Mouse (Mus musculus) heart, postnatal 25 days (tissue): ENCODE measurements around the gene Ndufb4. TPM values are rescaled to one million over a fixed set of nuclear protein-coding genes. Genes with fewer than 3 reads are reported as not detected.
"Not testable (repeated sequence)": the region's sequence is repeated elsewhere in the genome, so short reads cannot be mapped to it uniquely, and the experiment has no call there.

Experiments used
- DNase-seq: peaks from one replicate; pipeline ENCODE4 v3.0.0; 2022; ENCODE audit warnings: low spot score
- intact Hi-C: fragments of 180-260 bp; cut with DNase I; formaldehyde crosslinking; loops from one replicate; pipeline ENCODE4 v1.15.1; 2025
- total RNA-seq, 2 experiments: library from RNA; stranded (reverse); gene quantifications; 2 replicates each; pipeline ENCODE4 v1.2.3; 2021

Gene Ndufb4
- total RNA-seq, 2 experiments from 2014 or later, result 168 to 170 TPM

DNA sequence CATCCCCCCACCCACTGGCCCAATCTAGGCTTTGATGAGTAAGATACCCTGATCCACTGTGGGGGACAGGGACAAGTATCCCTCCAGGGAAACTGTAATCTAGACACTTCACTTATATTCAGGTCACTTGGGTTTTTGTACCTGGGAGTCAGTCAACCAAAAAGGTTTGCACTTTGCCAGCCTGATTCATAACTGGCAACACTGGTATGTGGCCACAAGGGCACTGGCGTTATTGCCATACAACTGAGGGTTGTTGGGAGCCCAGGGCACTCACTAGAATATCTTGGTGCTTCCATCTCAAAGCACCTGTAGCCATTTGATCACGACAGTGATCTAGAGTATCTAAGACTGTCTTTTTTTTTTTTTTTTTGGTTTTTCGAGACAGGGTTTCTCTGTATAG lies 8.5 kb downstream of the Ndufb4 start:
- intact Hi-C loops, result no loop called here
- no peak for DNase-seq

DNA sequence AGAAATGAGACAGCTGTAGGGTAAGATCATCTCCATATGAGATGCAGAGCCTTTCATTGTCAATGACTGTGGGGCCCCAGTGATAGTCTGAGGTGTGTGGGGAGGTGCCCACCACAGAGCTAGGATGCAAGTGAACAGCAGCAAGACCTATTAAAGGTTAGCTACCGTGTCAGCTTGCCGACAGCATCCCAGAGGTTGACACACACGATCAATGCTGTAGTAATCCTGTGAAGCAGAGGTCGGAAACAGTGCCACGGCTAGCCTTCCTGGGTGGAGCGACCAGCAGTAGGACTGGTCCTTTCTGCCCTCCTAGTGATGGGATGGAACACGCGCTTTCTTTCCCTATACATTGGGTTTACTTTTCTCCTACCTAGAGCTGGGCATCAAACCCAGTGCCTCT lies 9.0 kb downstream of the Ndufb4 start:
- DNase-seq, result no peak
- intact Hi-C loops, result no loop called here

DNA sequence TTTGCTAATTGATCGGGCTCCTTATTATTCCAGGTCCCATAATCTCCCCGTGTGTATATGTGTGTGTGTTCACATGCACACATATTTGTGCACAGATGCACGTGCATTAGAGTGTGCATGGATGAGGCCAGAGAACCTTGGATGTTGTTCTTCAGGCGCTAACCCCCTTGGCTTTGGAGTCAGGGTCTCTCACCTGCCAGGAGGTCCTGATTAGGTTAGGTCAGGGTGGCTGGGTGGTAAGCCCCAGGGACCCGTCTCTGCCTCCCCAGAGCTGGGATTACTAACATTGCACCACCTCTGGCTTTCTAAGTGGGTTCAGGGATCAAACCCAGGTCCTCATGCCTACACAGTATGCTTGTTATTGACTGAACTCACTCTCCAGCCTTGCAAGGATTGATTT lies 9.8 kb downstream of the Ndufb4 start:
- DNase-seq, result no peak
- intact Hi-C loops, result no loop called here

DNA sequence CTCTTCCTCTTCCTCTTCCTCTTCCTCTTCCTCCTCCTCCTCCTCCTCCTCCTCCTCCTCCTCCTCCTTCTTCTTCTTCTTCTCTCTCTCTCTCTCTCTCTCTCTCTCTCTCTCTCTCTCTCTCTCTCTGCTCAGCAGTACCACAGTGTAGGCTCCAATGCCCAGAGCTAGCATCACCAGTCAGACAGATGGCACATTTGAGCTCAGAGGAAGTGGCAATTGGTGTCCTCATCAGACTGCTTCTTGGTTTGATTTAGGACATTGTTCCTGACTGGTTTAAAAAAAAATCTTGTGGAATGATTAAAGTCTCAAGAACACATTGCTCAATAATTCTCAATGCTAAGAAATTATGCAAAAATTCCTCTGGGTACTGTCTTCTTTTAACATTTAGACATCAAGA lies 13.7 kb downstream of the Ndufb4 start:
- DNase-seq, intact Hi-C loops: not testable (repeated sequence)

DNA sequence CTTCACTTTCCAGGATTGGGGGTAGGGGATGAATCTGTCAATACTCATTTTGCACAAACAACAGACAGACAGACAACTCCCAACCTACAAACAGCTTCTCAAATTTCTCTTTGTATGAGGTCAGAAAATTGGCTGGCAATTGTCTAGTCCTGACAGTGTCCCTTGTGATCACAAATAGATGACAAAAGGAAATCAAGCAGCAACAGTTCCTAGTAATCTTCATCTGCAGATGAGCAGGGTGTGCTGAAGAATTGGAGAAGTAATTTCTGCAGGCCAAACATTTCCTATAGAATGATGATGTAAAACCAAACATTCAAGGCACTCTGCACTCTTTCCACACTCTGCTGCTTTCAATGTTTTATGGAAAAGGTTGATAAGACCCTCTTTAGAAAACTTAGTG lies 16.5 kb downstream of the Ndufb4 start:
- intact Hi-C loops, result loop anchor here (5.0 kb wide), 1 partner anchor 346 kb away; no protein-coding TSS in a partner anchor

DNA sequence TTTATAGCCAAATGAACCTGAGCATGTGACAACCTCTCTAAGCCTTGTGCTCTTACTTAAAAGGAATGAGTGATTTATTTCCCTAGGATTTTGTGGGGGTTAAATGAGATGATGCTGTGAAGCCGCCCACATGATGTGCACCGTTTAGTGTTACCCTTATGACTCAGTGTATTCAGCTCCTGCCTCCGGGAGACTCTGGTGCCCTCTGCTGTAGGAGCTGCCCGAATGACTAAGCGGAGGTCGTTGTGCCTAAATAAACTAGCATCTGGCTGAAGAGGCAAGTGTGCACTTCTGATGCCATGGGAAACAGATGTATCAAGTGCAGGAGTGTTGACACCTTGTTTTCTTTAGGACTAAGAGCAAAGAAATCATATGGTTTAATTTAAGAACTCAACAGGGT lies 18.1 kb downstream of the Ndufb4 start:
- intact Hi-C loops, result loop anchor here (5.0 kb wide), 1 partner anchor 344 kb away; no protein-coding TSS in a partner anchor
- no peak for DNase-seq

More for the DNA sequence above, 16.5 kb downstream of the Ndufb4 start:
- DNase-seq, result no peak

DNA sequence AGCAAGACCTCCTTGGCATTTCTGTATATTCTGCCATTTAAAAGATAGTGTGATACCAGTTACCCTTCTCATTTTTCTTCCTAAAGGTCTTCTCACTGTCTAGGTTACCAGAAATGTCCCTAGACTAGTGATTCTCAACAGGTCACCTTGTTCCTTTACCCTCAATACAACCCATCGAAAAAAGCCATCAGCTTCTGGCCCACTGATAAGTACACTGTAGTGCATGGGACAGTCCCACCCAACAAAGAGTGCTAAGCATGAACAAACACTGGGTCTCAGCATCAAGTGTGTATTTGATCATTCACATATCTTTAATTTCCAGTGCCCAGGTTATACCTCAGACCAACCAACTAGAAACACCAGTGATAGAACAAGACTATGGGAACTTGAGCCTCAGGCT lies 19.2 kb downstream of the Ndufb4 start:
- intact Hi-C loops, result loop anchor here (2.0 to 5.0 kb wide), 2 partner anchors 286 to 343 kb away; no protein-coding TSS in a partner anchor
- DNase-seq, result no peak

DNA sequence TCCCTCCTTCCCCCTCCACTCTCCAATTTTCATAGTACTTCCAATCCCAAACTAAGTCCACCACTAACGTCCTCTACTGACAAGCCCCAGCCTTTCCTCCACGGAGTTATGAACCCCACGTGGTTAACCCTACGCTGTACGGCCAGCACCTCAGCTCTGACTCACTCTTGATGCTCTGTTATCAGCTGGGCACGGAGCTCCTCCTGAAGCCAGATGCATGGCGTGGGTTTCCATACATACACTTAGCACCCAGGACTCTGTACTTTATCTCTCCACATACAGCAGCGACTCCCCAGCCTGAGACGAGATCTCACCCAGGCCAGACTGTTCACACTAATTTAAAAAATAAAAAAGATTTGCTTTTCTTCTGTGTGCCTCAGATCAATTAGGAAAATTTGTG lies 19.7 kb downstream of the Ndufb4 start:
- no peak for DNase-seq
- intact Hi-C loops, result loop anchor here (2.0 kb wide), 1 partner anchor 286 kb away; no protein-coding TSS in a partner anchor

DNA sequence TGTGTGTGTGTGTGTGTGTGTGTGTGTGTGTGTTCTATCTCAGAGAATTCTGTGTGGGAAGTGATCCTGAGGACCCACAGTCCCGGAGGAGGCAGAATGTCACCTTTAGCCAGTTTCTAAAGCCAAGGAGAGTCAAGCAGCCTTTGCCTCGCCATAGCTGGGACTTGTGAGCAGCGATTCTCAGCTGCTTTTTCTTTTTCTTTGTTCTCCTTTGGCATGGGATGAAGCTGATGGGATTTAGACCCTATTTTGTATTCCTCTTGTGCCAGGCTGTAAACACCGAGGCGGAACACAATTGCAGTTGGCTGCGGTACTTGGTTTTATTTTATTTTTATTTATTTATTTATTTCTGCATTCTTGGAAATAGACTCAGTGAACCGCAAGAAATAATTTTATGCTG lies 25.2 kb downstream of the Ndufb4 start:
- intact Hi-C loops, result no loop called here
- no peak for DNase-seq

DNA sequence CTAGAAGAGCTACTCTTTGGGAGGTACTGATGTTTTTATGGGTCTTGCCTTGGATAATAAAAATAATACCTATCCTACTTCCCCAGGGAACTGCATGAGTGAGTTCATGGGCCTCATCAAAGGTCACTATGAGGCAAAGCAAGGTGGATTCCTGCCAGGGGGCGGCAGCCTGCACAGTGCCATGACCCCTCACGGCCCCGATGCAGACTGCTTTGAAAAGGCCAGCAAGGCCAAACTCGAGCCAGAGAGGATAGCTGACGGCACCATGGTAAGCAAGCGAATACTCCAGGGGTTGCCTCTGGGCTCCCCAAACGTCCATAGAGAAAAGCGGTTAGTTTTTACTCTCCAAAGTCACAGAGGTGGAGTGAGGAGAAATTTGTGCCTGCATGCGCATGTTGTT lies 25.9 kb downstream of the Ndufb4 start:
- DNase-seq, result no peak
- intact Hi-C loops, result no loop called here

DNA sequence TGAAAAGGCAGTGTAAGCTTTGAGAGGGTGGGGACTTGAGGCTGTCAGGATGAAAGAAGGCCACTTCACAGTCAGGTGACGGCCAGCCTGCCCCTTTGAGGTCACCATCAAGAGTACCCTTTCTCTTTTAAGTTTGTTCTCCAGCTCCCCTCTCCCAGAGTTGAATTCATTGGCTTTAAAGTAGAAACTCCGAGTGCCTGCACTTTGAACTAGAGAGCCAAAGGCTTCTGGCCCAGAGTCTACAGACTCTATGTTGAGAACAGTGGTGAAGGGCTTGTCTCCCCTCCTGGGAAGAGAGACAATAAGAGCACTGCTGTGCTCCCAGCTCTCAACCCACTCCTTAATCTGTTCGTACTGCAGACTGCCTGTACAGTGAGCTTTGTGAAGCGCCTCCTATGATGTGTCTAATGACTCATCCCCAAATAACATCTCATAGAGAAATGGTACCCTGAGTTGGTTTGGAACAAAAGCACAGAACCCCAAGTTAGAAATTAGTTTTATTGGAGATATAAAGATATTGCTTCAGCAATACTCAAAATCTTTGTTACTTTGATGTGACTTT lies 27.8 kb downstream of the Ndufb4 start:
- DNase-seq, result no peak
- intact Hi-C loops, result no loop called here

DNA sequence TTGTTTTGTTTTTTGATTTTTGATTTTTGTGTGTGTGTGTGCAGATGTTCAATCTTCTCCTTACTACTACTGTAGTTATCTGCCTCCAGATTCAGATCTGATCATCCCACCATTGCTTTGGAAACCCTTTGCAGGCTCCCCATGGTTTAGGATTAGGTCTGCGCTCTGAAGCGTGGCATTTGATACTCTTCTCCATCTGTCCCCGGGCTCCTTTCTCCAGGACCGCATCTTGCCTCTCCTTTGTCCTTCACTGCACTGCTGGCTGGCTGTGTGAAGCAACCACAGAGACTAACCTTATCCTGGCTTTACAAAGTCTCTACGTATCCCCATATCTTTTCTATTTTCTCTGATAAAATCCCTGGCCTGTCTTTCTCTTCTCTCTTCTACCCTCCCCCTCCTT lies 31.3 kb downstream of the Ndufb4 start:
- intact Hi-C loops, result no loop called here

DNA sequence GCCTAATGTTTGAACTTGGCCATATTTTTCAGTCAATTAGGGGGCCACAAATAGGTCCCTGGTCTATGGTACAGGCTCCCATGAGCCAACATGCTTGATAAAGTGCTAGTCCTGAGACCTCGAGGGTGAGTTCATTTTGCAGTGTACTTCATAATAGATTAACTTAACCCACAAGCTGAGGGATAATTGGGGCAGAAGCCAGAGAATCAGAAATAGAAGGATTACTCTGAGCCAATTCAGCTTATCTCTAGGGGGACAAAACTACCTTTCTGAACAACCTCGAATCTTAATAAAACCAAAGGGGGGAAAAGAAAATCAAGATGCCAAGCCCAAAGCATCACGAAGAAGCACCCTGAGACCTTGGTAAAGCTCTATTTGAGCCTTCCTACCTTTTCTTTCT lies 31.9 kb downstream of the Ndufb4 start:
- DNase-seq, result no peak
- intact Hi-C loops, result no loop called here

More for the DNA sequence above, 31.3 kb downstream of the Ndufb4 start:
- no peak for DNase-seq

DNA sequence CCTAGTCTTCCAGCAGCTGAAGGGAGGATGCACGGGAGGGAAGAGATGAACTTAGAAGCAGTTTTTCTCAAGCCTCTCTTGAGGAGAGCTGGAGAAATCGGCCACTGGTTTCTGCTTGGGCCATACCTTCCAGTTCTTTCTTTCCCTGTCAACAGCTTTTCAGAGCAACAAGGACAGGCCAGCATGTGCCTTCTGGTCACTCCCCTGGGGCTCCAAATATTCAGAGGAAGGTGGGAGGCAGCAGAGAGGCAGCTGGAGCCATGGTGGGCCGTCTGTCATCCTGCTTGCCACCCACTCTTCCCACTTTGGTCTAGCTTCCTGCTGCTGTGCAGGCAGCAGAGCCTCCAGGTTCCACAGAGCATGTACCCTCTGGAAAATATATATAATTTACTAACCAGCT lies 36.6 kb downstream of the Ndufb4 start:
- no peak for DNase-seq
- intact Hi-C loops, result no loop called here

DNA sequence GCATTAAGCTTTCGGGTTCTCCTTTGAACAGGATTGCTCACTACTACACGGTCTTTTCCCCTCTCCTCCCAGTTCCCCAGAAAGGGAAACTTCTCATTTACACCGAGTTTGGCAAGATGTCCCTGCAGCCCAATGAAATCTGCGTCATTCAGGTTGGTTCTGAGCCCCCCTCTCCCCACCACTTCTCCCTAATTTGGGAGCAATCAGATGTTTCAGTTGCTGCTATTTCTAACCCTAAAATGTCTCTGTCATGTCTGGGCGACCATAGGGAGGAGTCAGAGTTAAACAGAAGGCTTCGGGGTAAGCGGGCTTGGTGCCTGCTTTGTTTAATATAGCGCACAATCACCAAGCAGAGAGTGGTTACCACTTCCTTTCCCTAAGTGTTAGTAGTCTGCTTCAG lies 38.1 kb downstream of the Ndufb4 start:
- intact Hi-C loops, result no loop called here
- no peak for DNase-seq

DNA sequence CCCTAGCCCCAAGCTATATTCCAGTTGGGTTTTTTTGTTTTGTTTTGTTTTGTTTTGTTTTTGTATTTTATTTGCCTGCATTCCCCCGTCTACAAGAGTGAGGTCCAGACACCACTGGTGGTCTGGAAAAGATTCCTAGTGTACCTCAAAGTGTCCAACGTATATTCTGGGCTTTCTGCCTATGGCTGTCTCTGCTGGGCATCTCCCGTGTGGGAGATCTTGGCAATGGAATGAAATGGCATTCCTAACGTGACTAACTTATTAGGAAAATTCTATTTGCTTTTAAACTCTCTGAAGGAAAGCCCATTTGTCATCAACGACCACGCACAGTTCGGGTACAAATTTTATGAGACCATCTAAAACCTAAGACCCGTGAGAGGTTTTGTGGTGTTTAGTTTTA lies 38.8 kb downstream of the Ndufb4 start:
- intact Hi-C loops, result no loop called here
- DNase-seq, result no peak

DNA sequence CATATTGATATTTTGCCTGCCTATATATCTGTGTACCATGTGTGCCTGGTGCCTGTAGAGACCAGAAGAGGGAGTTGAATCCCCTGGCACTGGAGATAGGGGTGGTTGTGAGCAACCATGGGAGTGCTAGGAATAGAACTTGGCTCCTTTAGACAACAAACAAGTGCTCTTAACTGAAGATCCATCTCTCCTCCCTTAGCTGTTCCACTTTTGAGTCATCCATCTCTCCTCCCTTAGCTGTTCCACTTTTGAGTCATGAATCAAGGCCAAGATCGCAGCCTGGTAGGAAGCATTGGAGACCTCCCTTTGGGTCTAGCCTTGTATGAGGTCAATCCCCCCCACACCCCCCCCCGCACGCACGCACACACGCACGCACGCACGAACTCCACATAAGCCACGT lies 39.7 kb downstream of the Ndufb4 start:
- intact Hi-C loops, result no loop called here
- no peak for DNase-seq

DNA sequence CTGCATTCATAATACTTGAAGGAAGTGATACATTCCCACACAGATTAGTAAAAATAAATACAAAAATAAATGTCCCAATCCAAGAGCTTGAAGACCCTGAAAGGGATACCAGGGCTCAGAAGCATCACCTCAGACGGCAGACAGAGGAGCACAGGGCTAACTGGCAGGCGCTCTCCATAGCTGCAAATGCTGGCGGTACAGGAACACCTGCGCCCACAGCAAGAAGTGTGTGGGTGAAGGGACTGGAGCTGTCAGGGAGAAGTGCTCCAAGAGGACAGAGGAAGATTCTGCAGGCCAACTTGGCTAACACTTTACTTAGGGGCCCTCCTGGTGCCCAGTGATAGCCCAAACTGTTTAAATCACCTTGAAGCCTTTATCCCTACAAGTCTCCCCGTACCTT lies 42.2 kb downstream of the Ndufb4 start:
- intact Hi-C loops, result no loop called here
- no peak for DNase-seq

DNA sequence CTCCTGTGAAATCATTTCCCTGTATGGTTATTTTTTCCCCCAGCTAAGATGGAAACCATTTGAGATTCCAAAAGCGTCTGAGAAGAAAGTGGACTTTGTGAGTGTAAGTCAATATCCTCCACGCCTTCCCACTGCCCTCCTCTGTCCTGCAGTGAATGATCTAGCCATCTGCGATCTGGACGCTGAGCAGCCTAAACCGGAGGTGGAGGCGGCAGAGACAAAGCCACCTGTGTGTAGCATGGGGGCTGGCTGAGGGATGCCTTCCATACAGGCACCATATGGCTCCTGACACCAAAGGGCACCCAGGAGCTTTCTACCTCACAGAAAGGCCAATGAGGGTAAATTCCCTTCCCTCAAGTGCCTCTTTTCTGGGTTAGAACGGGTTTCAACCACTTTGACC lies 43.2 kb downstream of the Ndufb4 start:
- no peak for DNase-seq
- intact Hi-C loops, result no loop called here

DNA sequence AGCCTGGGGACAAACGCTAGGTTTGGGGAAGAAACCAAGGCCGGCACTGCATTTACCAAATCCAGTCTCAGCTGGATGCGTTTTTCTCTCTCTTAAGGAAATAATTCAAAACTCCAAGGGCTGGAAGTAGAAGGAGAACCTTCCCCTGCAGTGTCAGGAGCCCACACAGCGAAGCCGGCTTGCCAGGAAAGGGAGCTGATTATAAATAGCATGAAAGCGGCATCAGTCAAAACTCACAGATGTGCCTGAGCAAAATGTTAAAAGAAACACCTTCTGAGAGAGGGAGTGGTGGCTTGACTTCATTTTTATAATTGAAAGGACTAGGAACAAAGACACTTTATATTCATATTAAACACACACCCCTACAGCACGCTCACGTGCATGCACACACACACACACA lies 43.9 kb downstream of the Ndufb4 start:
- intact Hi-C loops, result no loop called here
- DNase-seq, result no peak

DNA sequence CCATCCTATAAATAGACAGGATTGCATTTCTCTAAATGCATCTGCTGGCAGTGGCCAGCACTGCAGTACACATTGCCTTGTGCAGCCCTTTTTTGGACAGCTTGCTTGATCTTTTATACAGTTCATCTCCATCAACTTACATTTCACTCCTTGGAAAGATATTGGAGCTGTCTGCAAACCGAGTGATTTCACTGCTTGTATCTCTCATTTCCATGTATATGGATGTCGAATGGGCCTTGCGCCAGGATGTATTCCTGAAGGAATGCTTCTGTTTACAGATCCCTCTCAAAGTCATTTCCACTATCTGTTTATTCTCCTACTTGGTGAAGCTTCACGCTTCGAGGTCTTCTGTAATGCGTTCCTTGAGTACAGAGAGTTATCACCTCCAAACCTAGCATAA lies 50.0 kb downstream of the Ndufb4 start:
- intact Hi-C loops, result no loop called here
- DNase-seq, result no peak

DNA sequence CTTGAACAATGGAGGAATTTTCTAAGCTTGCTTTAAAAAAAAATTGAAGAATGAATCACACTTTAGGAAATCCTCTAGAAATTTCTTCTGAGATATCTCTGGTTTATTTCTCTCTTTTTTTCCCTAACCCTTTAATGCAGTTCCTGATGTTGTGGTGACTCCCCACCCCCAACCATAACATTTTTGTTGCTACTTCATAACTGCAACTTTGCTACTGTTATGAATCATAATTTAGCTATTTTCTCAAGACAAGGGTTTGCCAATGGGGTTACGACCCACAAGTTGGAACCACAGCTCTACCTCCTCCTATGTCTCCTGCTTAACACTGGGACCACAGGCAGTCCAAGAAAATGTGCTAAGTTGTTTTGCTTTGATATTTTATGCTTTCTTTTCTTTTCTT lies 50.8 kb downstream of the Ndufb4 start:
- no peak for DNase-seq
- intact Hi-C loops, result no loop called here
